Mouse (Mus musculus) lung, embryonic 14.5 days (tissue): ENCODE data around the gene Slc22a20. TPM values are rescaled to one million over a fixed set of nuclear protein-coding genes. Genes with fewer than 3 reads are reported as not detected.

Experiments
- ATAC-seq: fragments of 200-750 bp; cut with Nextera tagmentation; 2 replicates; pipeline ENCODE4 v1.8.0; 2017; ENCODE audit warnings: mild to moderate bottlenecking, moderate TSS enrichment, moderate library complexity; ENCODE audit not compliant: insufficient read depth
- DNase-seq: peaks from one replicate; pipeline ENCODE4 v3.0.0-alpha.2; 2015
- H3K27ac ChIP-seq: fragments of 300-500 bp; sonication (generic); 2 replicates; pipeline ENCODE4 v1.5.1; 2014; ENCODE audit warnings: low read depth, mild to moderate bottlenecking, moderate library complexity
- H3K27me3 ChIP-seq: fragments of 300-500 bp; sonication (generic); 2 replicates; pipeline ENCODE4 v1.6.1; 2014; ENCODE audit warnings: low read length, control low read depth; ENCODE audit not compliant: insufficient read depth
- H3K36me3 ChIP-seq: fragments of 300-500 bp; sonication (generic); 2 replicates; pipeline ENCODE4 v1.6.1; 2014; ENCODE audit warnings: control low read depth; ENCODE audit not compliant: insufficient read depth
- H3K4me1 ChIP-seq: fragments of 300-500 bp; sonication (generic); 2 replicates; pipeline ENCODE4 v1.6.1; 2014; ENCODE audit warnings: antibody characterized with exemption, control low read depth; ENCODE audit not compliant: insufficient read depth
- H3K4me2 ChIP-seq: fragments of 300-500 bp; sonication (generic); 2 replicates; pipeline ENCODE4 v1.6.1; 2014; ENCODE audit warnings: mild to moderate bottlenecking
- H3K4me3 ChIP-seq: fragments of 300-500 bp; sonication (generic); 2 replicates; pipeline ENCODE4 v1.5.1; 2014; ENCODE audit warnings: low read depth, low read length
- H3K9ac ChIP-seq: fragments of 300-500 bp; sonication (generic); 2 replicates; pipeline ENCODE4 v1.6.1; 2014
- H3K9me3 ChIP-seq: fragments of 300-500 bp; sonication (generic); 2 replicates; pipeline ENCODE4 v1.6.1; 2016; ENCODE audit warnings: low read depth, low read length, control low read depth
- CTCF ChIP-seq: IDR thresholded peaks from 2 replicates; pipeline ENCODE4 v1.5.1; 2016; ENCODE audit warnings: antibody characterized with exemption, low read depth
- WGBS: fragments of 180-500 bp; shearing (Covaris S2); extraction: QIAGEN DNeasy Blood & Tissue Kit; methylation state at CpG from one replicate; pipeline ENCODE4 v1.1.7; 2014; 5-methylcytosine and 5-hydroxymethylcytosine counted together
- polyA plus RNA-seq: library from polyadenylated mRNA; unstranded; fragments of >200 nt; fragmentation: Nextera tagmentation; extraction: Ambion mirVana; gene quantifications from 2 replicates; pipeline ENCODE4 v1.2.1, GENCODE M21; 2014

Gene Slc22a20
- polyA plus RNA-seq, 1 experiment from 2014 or later = not detected

DNA sequence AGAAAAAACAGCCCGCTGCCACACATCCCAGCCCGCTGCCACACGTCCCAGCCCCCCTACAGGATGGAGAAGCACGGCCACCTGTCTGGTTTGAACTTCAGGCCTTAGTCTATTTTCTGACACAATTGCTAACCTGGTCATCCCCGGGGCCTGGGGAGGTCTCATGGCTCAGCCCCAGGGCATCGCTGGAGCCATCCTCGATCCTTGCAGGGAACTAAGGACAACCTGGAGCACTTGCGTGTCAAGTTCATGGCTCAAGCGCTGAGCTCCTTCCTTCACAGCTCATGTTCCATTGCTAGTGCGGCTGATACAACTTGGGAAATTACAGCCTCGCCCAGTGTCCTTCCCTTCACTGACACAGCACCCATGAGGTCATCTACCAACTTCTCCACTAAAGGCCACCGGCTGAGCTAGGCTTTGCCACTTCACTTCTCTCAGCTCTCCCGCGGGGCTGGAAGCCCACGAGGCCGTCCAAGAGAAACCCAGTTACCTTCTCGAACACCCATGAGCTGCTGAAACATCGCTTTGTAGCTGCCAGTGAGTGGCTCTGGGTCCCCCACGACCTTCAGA is 32.7 kb downstream of the Slc22a20 start:
- Histone ChIP-seq H3K27ac (peak overlapping the region; percentile 24; the same call in 1 of the 2 replicates), H3K4me2 (no peak overlapping the region), H3K9ac (no peak overlapping the region), H3K9me3 (no peaks in the 10 kb centered on the region), H3K36me3 (peaks cover 90% of the 10 kb centered on the region), H3K4me3 (no peak overlapping the region), H3K4me1 (no peaks in the 10 kb centered on the region; the same call in 1 of the 2 replicates), H3K27me3 (no peaks in the 10 kb centered on the region)
- DNase-seq = no peak
- no peak for ATAC-seq
- no peak for TF ChIP-seq CTCF
- WGBS = 94% methylated on average over 19 of the region's 19 CpGs

DNA sequence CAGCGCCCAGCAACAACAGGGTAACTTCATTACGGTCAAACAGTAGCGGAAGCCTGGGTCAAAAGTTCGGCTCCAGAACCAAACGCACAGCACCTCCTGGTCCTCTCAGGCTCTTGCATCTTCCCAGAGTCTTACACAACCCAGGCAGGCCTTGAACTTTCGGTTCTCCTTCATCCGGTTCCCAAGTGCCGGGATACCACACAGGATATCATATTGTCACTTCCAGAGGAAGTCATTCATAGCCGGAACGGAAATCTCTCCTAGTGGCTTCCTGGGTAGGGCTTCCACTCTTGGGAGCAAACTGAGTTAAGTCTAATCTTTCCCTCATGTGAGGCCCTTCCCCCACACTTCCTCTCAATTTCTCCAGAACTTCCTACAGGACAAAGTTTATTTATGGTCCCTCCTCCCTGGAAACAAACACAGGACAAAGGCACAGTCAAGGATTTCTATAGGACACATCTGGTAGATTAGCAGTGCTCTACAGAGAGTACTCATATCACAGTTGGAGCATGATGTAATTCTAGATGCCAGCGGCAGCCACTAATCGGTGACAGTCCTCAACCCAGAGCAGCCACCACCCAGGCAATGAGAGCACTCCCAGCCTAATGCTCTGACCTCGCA is 33.8 kb downstream of the Slc22a20 start:
- Histone ChIP-seq H3K36me3 (peaks cover 95% of the 10 kb centered on the region), H3K4me2 (0 out of 2 replicates have a peak overlapping the region, but pooled peaks have one; percentile 4), H3K27ac (peak overlapping the region; percentile 60; the same call in 1 of the 2 replicates), H3K4me3 (no peak overlapping the region), H3K9ac (no peak overlapping the region), H3K27me3 (no peaks in the 10 kb centered on the region), H3K4me1 (no peaks in the 10 kb centered on the region; the same call in 1 of the 2 replicates), H3K9me3 (no peaks in the 10 kb centered on the region)
- ATAC-seq (peak; percentile 47), DNase-seq (peak; percentile 76)
- no peak for TF ChIP-seq CTCF
- WGBS = 73% methylated on average over 13 of the region's 13 CpGs

DNA sequence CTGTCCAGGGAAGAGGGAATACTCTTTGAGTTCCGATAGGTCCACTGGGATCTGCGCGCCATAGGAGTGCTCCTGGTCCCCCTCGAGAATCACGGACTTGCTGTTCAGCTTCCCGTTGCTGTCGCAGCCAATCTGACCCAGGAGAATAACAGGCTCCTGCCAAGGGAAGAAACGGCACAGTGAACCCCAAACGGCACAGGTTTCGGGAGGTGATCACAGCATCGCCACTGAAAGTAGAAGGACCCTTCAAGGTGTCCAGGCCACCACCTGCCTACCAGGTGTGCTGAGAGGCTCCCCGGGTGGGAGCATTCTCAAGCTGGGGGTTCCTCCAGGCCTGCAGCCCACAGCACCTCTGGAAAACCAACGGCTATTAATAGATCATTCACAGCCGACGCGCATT is 34.3 kb downstream of the Slc22a20 start:
- no peak for TF ChIP-seq CTCF
- ATAC-seq (no peak), DNase-seq (no peak)
- Histone ChIP-seq H3K27me3 (no peaks in the 10 kb centered on the region), H3K9me3 (no peaks in the 10 kb centered on the region), H3K36me3 (peaks cover 92% of the 10 kb centered on the region), H3K27ac (peak overlapping the region; percentile 60; the same call in 1 of the 2 replicates), H3K9ac (no peak overlapping the region), H3K4me1 (no peaks in the 10 kb centered on the region; the same call in 1 of the 2 replicates), H3K4me3 (no peak overlapping the region), H3K4me2 (0 out of 2 replicates have a peak overlapping the region, but pooled peaks have one; percentile 4)
- WGBS = 88% methylated on average over 16 of the region's 16 CpGs

DNA sequence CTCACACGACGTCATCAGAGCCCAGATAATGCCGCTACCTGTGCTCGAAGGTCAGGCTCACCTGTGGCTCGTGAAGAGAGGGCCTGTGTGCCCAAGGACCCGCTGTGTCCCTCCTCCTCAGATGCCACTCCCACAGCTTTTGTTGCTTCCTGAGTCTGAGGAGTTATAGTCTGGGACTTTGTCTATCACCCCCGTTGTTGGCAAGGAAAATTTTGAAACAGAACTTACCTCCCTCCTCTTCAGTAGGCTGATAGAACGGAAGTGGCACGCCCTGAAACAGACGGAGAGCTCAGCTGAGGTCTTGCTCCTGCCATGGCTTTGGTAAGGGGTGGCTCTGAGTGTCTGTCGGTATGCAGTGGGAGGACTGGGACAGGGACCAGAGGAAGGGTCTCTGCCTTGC is 35.7 kb downstream of the Slc22a20 start:
- H3K4me1 ChIP-seq = peaks cover 9% of the 10 kb centered on the region
- ATAC-seq = no peak
- no peak for TF ChIP-seq CTCF

DNA sequence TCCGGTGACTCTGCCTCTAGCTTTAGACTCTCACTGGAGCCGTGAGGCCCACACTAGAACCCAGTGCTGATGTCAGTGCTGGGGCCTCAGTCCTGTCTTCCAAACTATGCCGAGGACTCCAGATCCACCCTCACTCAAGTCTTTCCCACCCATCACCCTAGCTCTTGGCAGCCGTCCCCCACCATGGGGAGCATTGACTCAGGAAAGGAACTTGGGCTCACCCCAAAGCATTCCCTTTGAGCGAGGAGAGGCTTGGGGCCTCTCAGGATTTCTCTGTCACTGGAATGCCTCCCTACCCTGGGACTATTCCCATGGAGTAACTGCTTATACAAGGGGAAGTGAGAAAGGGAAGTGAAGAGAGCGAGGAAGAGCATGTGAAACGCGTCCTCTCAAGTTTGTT is 40.1 kb downstream of the Slc22a20 start:
- ATAC-seq = peak; percentile 12; the same call in 1 of the 2 replicates

More for the DNA sequence above, 35.7 kb downstream of the Slc22a20 start:
- WGBS = 89% methylated on average over 11 of the region's 11 CpGs
- H3K4me2 ChIP-seq = no peak overlapping the region
- H3K9ac ChIP-seq = no peak overlapping the region
- peaks cover 89% of the 10 kb centered on the region for H3K36me3 ChIP-seq
- no peaks in the 10 kb centered on the region for H3K9me3 ChIP-seq
- no peak overlapping the region for H3K27ac ChIP-seq
- no peak overlapping the region for H3K4me3 ChIP-seq
- DNase-seq = no peak
- H3K27me3 ChIP-seq = no peaks in the 10 kb centered on the region

DNA sequence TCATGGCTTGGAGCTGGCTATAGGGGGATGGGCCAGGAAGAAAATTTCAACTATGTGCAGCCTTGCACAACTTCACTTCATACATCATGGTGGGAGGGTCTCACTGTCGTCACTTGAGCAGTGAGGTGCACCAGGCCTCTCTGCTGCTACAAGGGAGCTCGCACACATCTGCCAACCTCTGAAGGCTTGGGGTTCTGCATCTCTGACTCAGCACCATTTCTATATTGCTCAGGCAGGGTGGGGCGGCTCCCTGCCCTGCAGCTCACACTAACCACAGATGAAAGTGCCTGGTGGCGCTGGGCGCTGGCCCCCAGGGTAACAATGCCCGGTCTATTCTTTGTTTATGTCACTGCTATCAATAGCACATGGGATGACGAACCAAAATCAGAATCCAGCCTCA is 40.9 kb downstream of the Slc22a20 start:
- Histone ChIP-seq H3K9me3 (no peaks in the 10 kb centered on the region), H3K4me2 (peak overlapping the region; percentile 10; the same call in 1 of the 2 replicates), H3K27ac (peak overlapping the region; percentile 79; the same call in 1 of the 2 replicates), H3K4me3 (no peak overlapping the region), H3K9ac (no peak overlapping the region), H3K36me3 (peaks cover 74% of the 10 kb centered on the region), H3K27me3 (no peaks in the 10 kb centered on the region), H3K4me1 (peaks cover 21% of the 10 kb centered on the region)
- DNase-seq (peak; percentile 87), ATAC-seq (peak; percentile 86)
- TF ChIP-seq CTCF = no peak
- WGBS = 43% methylated on average over 7 of the region's 7 CpGs

More for the DNA sequence above, 40.1 kb downstream of the Slc22a20 start:
- Histone ChIP-seq H3K9me3 (no peaks in the 10 kb centered on the region), H3K4me1 (peaks cover 21% of the 10 kb centered on the region), H3K36me3 (peaks cover 77% of the 10 kb centered on the region), H3K27me3 (no peaks in the 10 kb centered on the region), H3K4me3 (no peak overlapping the region), H3K9ac (peak overlapping the region; percentile 5), H3K4me2 (no peak overlapping the region), H3K27ac (peak overlapping the region; percentile 79)
- WGBS = 38% methylated on average over 8 of the region's 8 CpGs
- DNase-seq = peak; percentile 55
- TF ChIP-seq CTCF = no peak

DNA sequence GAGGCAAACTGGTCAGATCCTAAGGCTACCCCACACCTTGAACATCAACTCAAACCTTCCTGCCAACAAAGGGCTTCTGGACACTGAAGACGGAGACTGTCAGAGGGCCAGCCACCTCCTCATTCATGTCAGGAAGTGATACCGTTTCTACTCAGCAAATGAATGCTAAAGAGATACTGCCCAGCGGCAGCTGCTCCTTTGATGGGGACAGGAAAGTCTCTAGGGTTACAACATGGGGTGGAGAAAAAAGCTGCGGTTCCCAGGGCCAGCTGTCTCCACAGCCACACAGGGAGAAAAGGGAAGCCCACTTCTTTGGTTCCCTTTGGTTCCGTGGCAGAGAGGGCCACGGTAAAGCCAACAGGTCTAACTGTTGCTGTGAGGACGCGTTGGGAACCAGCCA is 41.8 kb downstream of the Slc22a20 start:
- H3K27ac ChIP-seq = peak overlapping the region; percentile 70; the same call in 1 of the 2 replicates

More for the DNA sequence above, 41.8 kb downstream of the Slc22a20 start:
- Histone ChIP-seq H3K4me1 (peaks cover 21% of the 10 kb centered on the region), H3K4me2 (no peak overlapping the region), H3K9ac (no peak overlapping the region), H3K9me3 (no peaks in the 10 kb centered on the region), H3K4me3 (no peak overlapping the region), H3K27me3 (no peaks in the 10 kb centered on the region), H3K36me3 (peaks cover 75% of the 10 kb centered on the region)
- 47% methylated on average over 8 of the region's 8 CpGs for WGBS
- TF ChIP-seq CTCF = no peak
- ATAC-seq (no peak), DNase-seq (no peak)
